Mouse (Mus musculus): ENCODE results near the gene Trim47. TPM values are rescaled to one million over a fixed set of nuclear protein-coding genes. Genes with fewer than 3 reads are reported as not detected.

The Trim47 gene
- polyA plus RNA-seq, 1 experiment from 2014 or later: 29.0 TPM

GRCm38 (mm10) chr11:116117241-116117640, 9.8 kb downstream of the Trim47 start:
- Histone ChIP-seq H3K9ac (ENCODE audit: low read depth, low read length) (no peak overlapping the region), H3K9me3 (ENCODE audit: control insufficient read depth, low read length) (0 out of 2 replicates have a peak, but pooled peaks cover 2% of the 10 kb centered on the region), H3K4me1 (ENCODE audit: control insufficient read depth, insufficient read depth, low read length) (no peaks in the 10 kb centered on the region), H3K4me2 (ENCODE audit: low read depth, low read length) (no peak overlapping the region), H3K4me3 (ENCODE audit: low read depth, low read length) (no peak overlapping the region), H3K27me3 (replicated peaks; ENCODE audit: control insufficient read depth, insufficient read depth, low read length) (no peaks in the 10 kb centered on the region), H3K36me3 (ENCODE audit: control insufficient read depth, insufficient read depth, low read length) (no peaks in the 10 kb centered on the region), H3K27ac (replicated peaks; ENCODE audit: low read depth, low read length) (peak overlapping the region; percentile 76)
- ATAC-seq (ENCODE audit: low read depth) (peak; percentile 86), DNase-seq (ENCODE audit: low spot score) (peak; percentile 68)
- WGBS: 29% methylated on average over 12 of the region's 12 CpGs

- Histone ChIP-seq H3K36me3 (ENCODE audit: control insufficient read depth, insufficient read depth, low read length) (no peaks in the 10 kb centered on the region), H3K4me2 (ENCODE audit: low read depth, low read length) (no peak overlapping the region), H3K27me3 (replicated peaks; ENCODE audit: control insufficient read depth, insufficient read depth, low read length) (peaks cover 46% of the 10 kb centered on the region), H3K9me3 (ENCODE audit: control insufficient read depth, low read length) (no peaks in the 10 kb centered on the region), H3K4me1 (ENCODE audit: control insufficient read depth, insufficient read depth, low read length) (peaks cover 32% of the 10 kb centered on the region), H3K27ac (replicated peaks; ENCODE audit: low read depth, low read length) (no peak overlapping the region), H3K9ac (ENCODE audit: low read depth, low read length) (no peak overlapping the region), H3K4me3 (ENCODE audit: low read depth, low read length) (no peak overlapping the region)
- 82% methylated on average over 19 of the region's 19 CpGs for WGBS
- no peak for DNase-seq (ENCODE audit: low spot score)
- no peak for ATAC-seq (ENCODE audit: low read depth)
These were observed 15.3 kb downstream of the Trim47 start for GRCm38 (mm10) chr11:116111611-116112203.

DNA sequence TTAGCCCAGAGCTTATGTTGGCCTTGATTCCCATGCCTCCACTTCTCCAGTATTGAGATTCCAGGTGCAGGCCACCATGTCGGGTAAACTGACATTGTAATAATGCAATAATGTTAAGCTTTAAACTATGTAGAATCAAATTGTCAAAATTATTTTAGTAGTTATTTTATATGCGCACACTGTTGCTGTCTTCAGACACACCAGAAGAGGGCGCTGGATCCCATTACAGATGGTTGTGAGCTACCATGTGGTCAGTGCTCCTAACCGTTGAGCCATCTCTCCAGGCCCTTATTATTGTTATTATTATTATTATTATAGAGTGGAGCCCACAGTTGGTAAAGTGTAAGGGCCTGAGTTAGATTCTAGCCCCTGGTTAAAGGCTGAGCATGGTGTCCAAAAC, 15.9 kb downstream of the Trim47 start:
- H3K4me3 ChIP-seq (ENCODE audit: low read depth, low read length): no peak overlapping the region
- H3K27me3 ChIP-seq (replicated peaks; ENCODE audit: control insufficient read depth, insufficient read depth, low read length): peaks cover 52% of the 10 kb centered on the region
- no peaks in the 10 kb centered on the region for H3K9me3 ChIP-seq (ENCODE audit: control insufficient read depth, low read length)
- H3K4me1 ChIP-seq (ENCODE audit: control insufficient read depth, insufficient read depth, low read length): peaks cover 37% of the 10 kb centered on the region
- no peak overlapping the region for H3K4me2 ChIP-seq (ENCODE audit: low read depth, low read length)
- no peak overlapping the region for H3K27ac ChIP-seq (replicated peaks; ENCODE audit: low read depth, low read length)
- H3K36me3 ChIP-seq (ENCODE audit: control insufficient read depth, insufficient read depth, low read length): no peaks in the 10 kb centered on the region
- ATAC-seq (ENCODE audit: low read depth): no peak
- H3K9ac ChIP-seq (ENCODE audit: low read depth, low read length): no peak overlapping the region
- WGBS: 80% methylated on average over 4 of the region's 4 CpGs
- no peak for DNase-seq (ENCODE audit: low spot score)

GRCm38 (mm10) chr11:116110540-116110939, 16.5 kb downstream of the Trim47 start:
- Histone ChIP-seq H3K4me3 (ENCODE audit: low read depth, low read length) (peak overlapping the region; percentile 53), H3K27me3 (replicated peaks; ENCODE audit: control insufficient read depth, insufficient read depth, low read length) (peaks cover 54% of the 10 kb centered on the region), H3K9ac (ENCODE audit: low read depth, low read length) (peak overlapping the region; percentile 67; the same call in 1 of the 2 replicates), H3K9me3 (ENCODE audit: control insufficient read depth, low read length) (no peaks in the 10 kb centered on the region), H3K4me1 (ENCODE audit: control insufficient read depth, insufficient read depth, low read length) (peaks cover 40% of the 10 kb centered on the region), H3K36me3 (ENCODE audit: control insufficient read depth, insufficient read depth, low read length) (no peaks in the 10 kb centered on the region), H3K4me2 (ENCODE audit: low read depth, low read length) (peak overlapping the region; percentile 77), H3K27ac (replicated peaks; ENCODE audit: low read depth, low read length) (peak overlapping the region; percentile 48; the same call in 1 of the 2 replicates)
- DNase-seq (ENCODE audit: low spot score) (no peak), ATAC-seq (ENCODE audit: low read depth) (no peak)
- 28% methylated on average over 9 of the region's 10 CpGs for WGBS

GRCm38 (mm10) chr11:116110131-116110530, 16.9 kb downstream of the Trim47 start:
- ATAC-seq (ENCODE audit: low read depth): peak; percentile 63

GRCm38 (mm10) chr11:116109441-116110081, 17.4 kb downstream of the Trim47 start:
- Histone ChIP-seq H3K4me3 (ENCODE audit: low read depth, low read length) (peak overlapping the region; percentile 53), H3K36me3 (ENCODE audit: control insufficient read depth, insufficient read depth, low read length) (no peaks in the 10 kb centered on the region), H3K9me3 (ENCODE audit: control insufficient read depth, low read length) (no peaks in the 10 kb centered on the region), H3K4me1 (ENCODE audit: control insufficient read depth, insufficient read depth, low read length) (peaks cover 42% of the 10 kb centered on the region), H3K4me2 (ENCODE audit: low read depth, low read length) (peak overlapping the region; percentile 77), H3K9ac (ENCODE audit: low read depth, low read length) (peak overlapping the region; percentile 67), H3K27ac (replicated peaks; ENCODE audit: low read depth, low read length) (peak overlapping the region; percentile 48), H3K27me3 (replicated peaks; ENCODE audit: control insufficient read depth, insufficient read depth, low read length) (peaks cover 54% of the 10 kb centered on the region)
- 2% methylated on average over 37 of the region's 70 CpGs for WGBS
- ATAC-seq (ENCODE audit: low read depth): 0 out of 2 replicates have a peak, but pooled peaks have one; percentile 3
- no peak for DNase-seq (ENCODE audit: low spot score)

More at GRCm38 (mm10) chr11:116110131-116110530, 16.9 kb downstream of the Trim47 start:
- Histone ChIP-seq H3K9ac (ENCODE audit: low read depth, low read length) (peak overlapping the region; percentile 67), H3K4me2 (ENCODE audit: low read depth, low read length) (peak overlapping the region; percentile 77), H3K9me3 (ENCODE audit: control insufficient read depth, low read length) (no peaks in the 10 kb centered on the region), H3K27ac (replicated peaks; ENCODE audit: low read depth, low read length) (peak overlapping the region; percentile 48; the same call in 1 of the 2 replicates), H3K36me3 (ENCODE audit: control insufficient read depth, insufficient read depth, low read length) (no peaks in the 10 kb centered on the region), H3K4me1 (ENCODE audit: control insufficient read depth, insufficient read depth, low read length) (peaks cover 40% of the 10 kb centered on the region), H3K4me3 (ENCODE audit: low read depth, low read length) (peak overlapping the region; percentile 53), H3K27me3 (replicated peaks; ENCODE audit: control insufficient read depth, insufficient read depth, low read length) (peaks cover 54% of the 10 kb centered on the region)
- no peak for DNase-seq (ENCODE audit: low spot score)
- 2% methylated on average over 18 of the region's 35 CpGs for WGBS

DNA sequence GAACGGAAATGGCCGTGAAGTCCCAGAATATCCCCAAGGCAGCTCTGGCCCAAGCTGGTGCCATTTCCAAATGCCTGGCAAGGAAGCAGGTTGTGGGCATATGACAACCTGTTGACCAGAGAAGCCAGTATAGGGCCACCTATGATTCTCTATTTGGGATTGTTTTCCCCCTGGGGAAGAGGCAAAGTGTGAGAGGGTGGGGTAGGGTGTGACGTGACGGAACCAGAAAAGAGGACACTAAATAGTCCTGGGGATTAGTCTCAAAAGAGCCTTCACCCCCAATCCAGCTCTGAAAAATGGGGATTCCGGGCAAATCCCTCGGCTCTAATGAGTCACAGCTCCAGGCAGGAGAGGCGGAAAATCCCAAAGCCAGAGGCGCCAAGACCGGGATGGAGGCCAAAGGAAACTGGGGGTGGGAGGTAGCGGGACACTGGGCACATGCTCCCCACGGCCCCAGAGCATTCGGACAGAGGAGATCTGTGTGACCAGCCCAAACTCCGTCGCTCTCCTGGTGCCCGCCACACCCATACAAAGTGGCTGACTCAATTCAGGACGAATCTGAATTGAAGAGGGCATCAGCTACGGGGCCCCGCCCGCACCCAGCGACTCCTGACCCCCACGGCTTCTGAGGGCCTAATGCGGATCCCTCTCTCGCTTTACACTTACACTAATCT, 18.4 kb downstream of the Trim47 start:
- Histone ChIP-seq H3K4me1 (ENCODE audit: control insufficient read depth, insufficient read depth, low read length) (peaks cover 51% of the 10 kb centered on the region), H3K4me3 (ENCODE audit: low read depth, low read length) (peak overlapping the region; percentile 53), H3K27ac (replicated peaks; ENCODE audit: low read depth, low read length) (no peak overlapping the region), H3K9me3 (ENCODE audit: control insufficient read depth, low read length) (no peaks in the 10 kb centered on the region), H3K36me3 (ENCODE audit: control insufficient read depth, insufficient read depth, low read length) (no peaks in the 10 kb centered on the region), H3K4me2 (ENCODE audit: low read depth, low read length) (peak overlapping the region; percentile 77), H3K9ac (ENCODE audit: low read depth, low read length) (peak overlapping the region; percentile 67; the same call in 1 of the 2 replicates), H3K27me3 (replicated peaks; ENCODE audit: control insufficient read depth, insufficient read depth, low read length) (peaks cover 54% of the 10 kb centered on the region)
- WGBS: 7% methylated on average over 22 of the region's 23 CpGs
- ATAC-seq (ENCODE audit: low read depth) (no peak), DNase-seq (ENCODE audit: low spot score) (no peak)

DNA sequence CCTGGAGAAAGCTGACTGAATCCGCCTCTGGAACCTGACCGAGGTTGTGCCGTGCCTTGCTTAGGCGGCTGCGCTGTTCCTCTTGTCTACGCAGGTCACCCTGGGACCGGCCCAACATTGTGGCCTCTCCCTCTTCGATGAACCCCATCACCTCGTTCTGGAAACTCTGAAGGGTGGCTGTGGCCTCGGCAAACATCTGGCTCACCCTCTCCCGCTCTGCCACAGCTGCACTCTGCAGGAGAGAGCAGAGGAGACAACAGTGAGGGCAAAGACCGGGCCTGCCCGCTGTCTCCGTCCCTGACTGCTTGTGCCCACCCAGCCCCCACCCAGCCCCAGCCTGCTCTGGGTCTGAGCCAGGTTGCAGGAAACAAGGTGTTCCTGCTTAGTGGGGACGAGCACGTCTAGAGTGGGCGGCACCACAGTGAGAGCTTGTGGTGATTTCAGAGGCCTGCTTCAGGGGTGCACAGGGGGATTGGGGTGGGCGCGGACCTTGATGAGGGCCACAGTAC, 19.2 kb downstream of the Trim47 start:
- no peaks in the 10 kb centered on the region for H3K9me3 ChIP-seq (ENCODE audit: control insufficient read depth, low read length)
- H3K36me3 ChIP-seq (ENCODE audit: control insufficient read depth, insufficient read depth, low read length): no peaks in the 10 kb centered on the region
- H3K27me3 ChIP-seq (replicated peaks; ENCODE audit: control insufficient read depth, insufficient read depth, low read length): peaks cover 54% of the 10 kb centered on the region
- no peak overlapping the region for H3K27ac ChIP-seq (replicated peaks; ENCODE audit: low read depth, low read length)
- peak overlapping the region; percentile 53 for H3K4me3 ChIP-seq (ENCODE audit: low read depth, low read length)
- peaks cover 58% of the 10 kb centered on the region for H3K4me1 ChIP-seq (ENCODE audit: control insufficient read depth, insufficient read depth, low read length)
- DNase-seq (ENCODE audit: low spot score) (no peak), ATAC-seq (ENCODE audit: low read depth) (no peak)
- 20% methylated on average over 16 of the region's 19 CpGs for WGBS
- H3K9ac ChIP-seq (ENCODE audit: low read depth, low read length): peak overlapping the region; percentile 34
- H3K4me2 ChIP-seq (ENCODE audit: low read depth, low read length): peak overlapping the region; percentile 77

Measured in embryonic facial prominence, embryonic 14.5 days (tissue).